Mouse (Mus musculus): ENCODE measurements around the gene Slc4a1.

GRCm38 (mm10) chr11:102304141-102304540 lies 61.9 kb downstream of the Slc4a1 start:
- TF ChIP-seq POLR2A (IDR thresholded peaks at IDR 0.05; ENCODE audit: insufficient read depth, low read depth, low read length) (0 out of 2 replicates have a peak, but pooled peaks have one; percentile 8), CTCF (IDR thresholded peaks at IDR 0.05) (no peak)

Data from heart, adult 2 months (tissue).